Mouse (Mus musculus) neural tube, embryonic 11.5 days (tissue): ENCODE results near the gene Adgrl2. TPM values are rescaled to one million over a fixed set of nuclear protein-coding genes. Genes with fewer than 3 reads are reported as not detected.

Experiments used
- ATAC-seq: fragments of 200-750 bp; cut with Nextera tagmentation; 2 replicates; pipeline ENCODE4 v1.8.0; 2017; ENCODE audit warnings: moderate number of reproducible peaks, mild to moderate bottlenecking, moderate TSS enrichment, moderate library complexity; ENCODE audit not compliant: insufficient read depth, low FRiP score, low TSS enrichment
- DNase-seq: peaks from one replicate; pipeline ENCODE4 v3.0.0-alpha.2; 2015; ENCODE audit warnings: low spot score
- H3K27ac ChIP-seq: fragments of 300-500 bp; sonication (generic); 2 replicates; pipeline ENCODE4 v1.5.1; 2014; ENCODE audit warnings: low read depth, mild to moderate bottlenecking, low read length
- H3K27me3 ChIP-seq: fragments of 300-500 bp; sonication (generic); 2 replicates; pipeline ENCODE4 v1.6.1; 2014; ENCODE audit warnings: mild to moderate bottlenecking, low read length, mixed read lengths; ENCODE audit not compliant: control insufficient read depth, insufficient read depth
- H3K36me3 ChIP-seq: fragments of 300-500 bp; sonication (generic); 2 replicates; pipeline ENCODE4 v1.6.1; 2014; ENCODE audit warnings: mild to moderate bottlenecking, low read length, moderate library complexity, mixed read lengths; ENCODE audit not compliant: control insufficient read depth, insufficient read depth
- H3K4me1 ChIP-seq: fragments of 300-500 bp; sonication (generic); 2 replicates; pipeline ENCODE4 v1.6.1; 2014; ENCODE audit warnings: low read length, mixed read lengths; ENCODE audit not compliant: control insufficient read depth, insufficient read depth
- H3K4me2 ChIP-seq: fragments of 300-500 bp; sonication (generic); 2 replicates; pipeline ENCODE4 v1.6.1; 2014; ENCODE audit warnings: low read depth, mild to moderate bottlenecking, moderate library complexity
- H3K4me3 ChIP-seq: fragments of 300-500 bp; sonication (generic); 2 replicates; pipeline ENCODE4 v1.5.1; 2014; ENCODE audit warnings: low read depth, low read length
- H3K9ac ChIP-seq: fragments of 300-500 bp; sonication (generic); 2 replicates; pipeline ENCODE4 v1.6.1; 2014; ENCODE audit warnings: mild to moderate bottlenecking, low read length
- H3K9me3 ChIP-seq: fragments of 300-500 bp; sonication (generic); 2 replicates; pipeline ENCODE4 v1.6.1; 2016; ENCODE audit warnings: low read length; ENCODE audit not compliant: control insufficient read depth
- WGBS: fragments of 180-500 bp; shearing (Covaris S2); extraction: QIAGEN DNeasy Blood & Tissue Kit; methylation state at CpG from one replicate; pipeline ENCODE4 v1.1.7; 2014; 5-methylcytosine and 5-hydroxymethylcytosine counted together
- polyA plus RNA-seq: library from polyadenylated mRNA; unstranded; fragments of >200 nt; fragmentation: Nextera tagmentation; extraction: Ambion mirVana; gene quantifications from 2 replicates; pipeline ENCODE4 v1.2.1, GENCODE M21; 2014

Adgrl2 gene
- polyA plus RNA-seq, 1 experiment from 2014 or later, result 85.0 TPM

DNA sequence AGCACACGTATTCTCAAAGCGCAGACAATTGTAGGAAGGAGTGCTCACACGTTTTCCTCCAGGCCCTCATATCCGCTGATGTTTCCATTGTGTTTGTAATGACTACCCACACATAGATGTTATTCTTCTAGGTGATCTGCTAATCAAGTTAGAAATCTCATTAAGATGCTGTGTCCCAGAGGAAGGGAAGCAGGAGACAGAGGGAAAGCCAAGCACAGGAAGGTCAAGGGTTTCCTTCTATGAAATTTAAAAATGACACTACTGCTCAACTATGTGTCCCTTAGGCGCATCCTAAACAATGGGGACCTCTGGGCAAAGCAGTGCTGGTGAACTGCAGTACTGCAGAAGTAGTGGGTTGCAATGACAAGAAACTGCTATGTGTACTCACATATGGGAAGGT lies 102.5 kb downstream of the Adgrl2 start:
- ATAC-seq, result no peak
- Histone ChIP-seq H3K9ac (no peak overlapping the region), H3K4me3 (no peak overlapping the region), H3K27ac (no peak overlapping the region), H3K4me1 (no peaks in the 10 kb centered on the region), H3K4me2 (no peak overlapping the region), H3K9me3 (no peaks in the 10 kb centered on the region), H3K36me3 (no peaks in the 10 kb centered on the region), H3K27me3 (no peaks in the 10 kb centered on the region)
- no peak for DNase-seq
- 88% methylated on average over 5 of the region's 5 CpGs for WGBS

DNA sequence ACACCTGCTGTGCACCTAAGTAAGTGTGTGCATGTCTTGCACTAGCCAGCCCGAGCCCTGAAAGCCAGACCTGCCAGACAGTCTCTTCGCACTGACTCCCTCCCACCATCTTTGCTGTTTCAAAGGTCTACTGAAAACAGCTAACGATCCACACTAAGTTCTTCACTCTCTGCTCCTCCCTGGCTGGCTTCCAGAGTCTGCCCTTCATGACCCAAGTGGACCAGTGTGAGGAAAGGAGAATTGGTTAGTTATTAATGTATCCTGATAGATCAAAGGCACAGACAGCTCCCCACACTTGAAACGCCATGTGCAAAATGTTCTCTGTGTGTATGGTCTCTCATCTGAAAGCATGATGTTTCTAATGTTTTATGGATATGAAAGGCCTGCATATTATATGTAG lies 103.4 kb downstream of the Adgrl2 start:
- DNase-seq (no peak), ATAC-seq (no peak)
- no peak overlapping the region for H3K27ac ChIP-seq
- H3K9me3 ChIP-seq, result no peaks in the 10 kb centered on the region
- H3K27me3 ChIP-seq, result no peaks in the 10 kb centered on the region
- H3K4me3 ChIP-seq, result no peak overlapping the region
- no peak overlapping the region for H3K9ac ChIP-seq
- no peaks in the 10 kb centered on the region for H3K36me3 ChIP-seq
- WGBS, result 83% methylated on average over 4 of the region's 4 CpGs
- no peaks in the 10 kb centered on the region for H3K4me1 ChIP-seq
- H3K4me2 ChIP-seq, result no peak overlapping the region

DNA sequence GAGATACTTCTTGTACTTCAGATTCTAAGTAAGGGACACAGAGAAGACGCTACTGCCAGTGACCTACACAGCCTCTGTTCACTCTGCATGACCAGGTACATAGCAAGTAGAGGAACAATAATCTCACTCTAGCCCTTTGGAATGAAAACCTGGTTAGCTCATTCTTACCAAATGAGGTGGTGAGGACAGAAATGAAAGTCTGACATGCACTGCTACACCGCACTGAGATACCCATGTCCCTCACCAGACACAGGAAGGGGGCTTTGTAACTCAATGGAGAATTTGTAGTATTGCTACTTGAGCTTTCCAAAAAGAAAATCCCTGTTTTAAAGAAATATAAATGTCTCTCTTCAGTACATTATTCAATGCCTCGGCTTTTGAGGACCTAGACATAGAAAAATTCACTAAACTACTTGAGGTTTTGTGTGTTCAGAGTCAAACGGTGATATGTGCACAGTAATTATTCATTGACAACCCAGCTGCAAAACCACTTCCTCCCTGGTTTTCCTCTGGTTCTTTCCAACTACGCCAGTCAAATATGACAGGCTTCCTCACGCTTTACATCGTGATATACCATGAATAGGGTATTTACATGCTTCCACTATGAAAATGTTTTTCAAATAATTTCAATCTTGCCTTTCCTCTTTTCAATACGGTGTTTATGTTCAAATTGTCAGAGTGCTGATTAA lies 104.2 kb downstream of the Adgrl2 start:
- WGBS, result 89% methylated on average over 8 of the region's 8 CpGs
- Histone ChIP-seq H3K27me3 (no peaks in the 10 kb centered on the region), H3K4me1 (no peaks in the 10 kb centered on the region), H3K27ac (no peak overlapping the region), H3K4me3 (no peak overlapping the region), H3K9ac (no peak overlapping the region), H3K9me3 (no peaks in the 10 kb centered on the region), H3K36me3 (no peaks in the 10 kb centered on the region), H3K4me2 (no peak overlapping the region)
- ATAC-seq, result no peak
- no peak for DNase-seq

DNA sequence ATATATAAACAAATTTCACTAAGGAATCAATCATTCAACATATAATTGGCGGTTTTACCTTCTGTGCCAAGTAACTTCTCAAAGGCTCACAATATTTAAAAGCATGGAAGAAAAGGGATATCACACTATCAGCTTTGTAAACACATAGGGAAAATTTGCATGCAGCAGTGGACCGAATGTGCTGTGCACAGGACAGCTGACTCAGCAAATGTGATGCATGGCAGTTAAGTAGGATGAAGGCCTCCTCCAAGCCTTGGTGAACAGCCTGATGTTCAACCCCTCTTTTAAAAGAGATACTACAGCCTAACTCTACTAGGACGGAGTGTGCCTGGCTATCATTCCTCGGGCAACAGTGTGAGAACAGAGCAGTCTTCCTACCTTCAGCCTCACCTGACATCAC lies 105.2 kb downstream of the Adgrl2 start:
- DNase-seq (no peak), ATAC-seq (no peak)
- Histone ChIP-seq H3K4me1 (no peaks in the 10 kb centered on the region), H3K36me3 (no peaks in the 10 kb centered on the region), H3K4me3 (no peak overlapping the region), H3K4me2 (no peak overlapping the region), H3K9ac (no peak overlapping the region), H3K9me3 (no peaks in the 10 kb centered on the region), H3K27ac (no peak overlapping the region), H3K27me3 (no peaks in the 10 kb centered on the region)
- 91% methylated on average over 4 of the region's 4 CpGs for WGBS

DNA sequence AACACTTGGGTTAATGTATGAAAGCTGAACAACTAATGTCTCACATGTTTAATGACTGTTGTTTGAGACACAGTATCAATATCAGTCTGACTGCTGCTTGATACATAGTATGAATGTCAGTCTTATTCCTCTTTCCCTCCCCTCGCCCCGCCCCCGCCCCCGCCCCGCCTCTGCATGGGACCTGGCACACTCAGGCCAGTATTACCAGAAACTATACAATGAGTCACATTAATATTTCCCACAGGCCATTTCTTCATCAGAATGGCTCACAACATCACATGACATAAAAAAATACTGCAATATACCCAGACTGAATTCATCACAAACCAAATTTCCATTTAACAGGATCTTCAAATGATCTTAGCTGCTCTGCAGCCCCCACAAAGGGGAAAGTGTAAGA lies 108.9 kb downstream of the Adgrl2 start:
- H3K36me3 ChIP-seq, result no peaks in the 10 kb centered on the region
- no peaks in the 10 kb centered on the region for H3K27me3 ChIP-seq
- H3K9ac ChIP-seq, result no peak overlapping the region
- no peak overlapping the region for H3K4me2 ChIP-seq
- H3K4me1 ChIP-seq, result no peaks in the 10 kb centered on the region
- H3K9me3 ChIP-seq, result no peaks in the 10 kb centered on the region
- H3K27ac ChIP-seq, result no peak overlapping the region
- WGBS, result 88% methylated on average over 5 of the region's 5 CpGs
- DNase-seq (no peak), ATAC-seq (no peak)
- H3K4me3 ChIP-seq, result no peak overlapping the region

DNA sequence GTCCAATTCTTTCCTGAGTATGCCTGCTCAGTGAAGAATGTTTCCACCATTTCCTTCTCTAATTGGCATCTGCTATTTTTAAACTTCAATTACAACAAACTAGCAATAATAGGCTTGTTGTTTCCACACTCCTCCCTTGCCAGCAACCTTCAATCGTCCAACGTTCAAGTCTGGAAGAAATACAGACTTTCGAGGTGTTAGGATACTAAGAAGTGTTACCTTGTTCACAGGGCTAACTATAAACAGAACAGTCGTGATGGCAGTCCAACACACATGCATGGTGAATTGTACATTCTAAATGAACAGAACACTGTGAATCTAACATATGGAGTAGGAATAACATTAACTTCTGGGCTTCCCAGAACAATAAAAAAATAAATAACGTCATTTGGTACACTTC lies 117.8 kb downstream of the Adgrl2 start:
- WGBS, result 85% methylated on average over 5 of the region's 5 CpGs
- Histone ChIP-seq H3K9me3 (no peaks in the 10 kb centered on the region), H3K27ac (no peak overlapping the region), H3K4me3 (no peak overlapping the region), H3K4me2 (no peak overlapping the region), H3K27me3 (no peaks in the 10 kb centered on the region), H3K9ac (no peak overlapping the region), H3K36me3 (no peaks in the 10 kb centered on the region), H3K4me1 (no peaks in the 10 kb centered on the region)
- ATAC-seq (no peak), DNase-seq (no peak)

DNA sequence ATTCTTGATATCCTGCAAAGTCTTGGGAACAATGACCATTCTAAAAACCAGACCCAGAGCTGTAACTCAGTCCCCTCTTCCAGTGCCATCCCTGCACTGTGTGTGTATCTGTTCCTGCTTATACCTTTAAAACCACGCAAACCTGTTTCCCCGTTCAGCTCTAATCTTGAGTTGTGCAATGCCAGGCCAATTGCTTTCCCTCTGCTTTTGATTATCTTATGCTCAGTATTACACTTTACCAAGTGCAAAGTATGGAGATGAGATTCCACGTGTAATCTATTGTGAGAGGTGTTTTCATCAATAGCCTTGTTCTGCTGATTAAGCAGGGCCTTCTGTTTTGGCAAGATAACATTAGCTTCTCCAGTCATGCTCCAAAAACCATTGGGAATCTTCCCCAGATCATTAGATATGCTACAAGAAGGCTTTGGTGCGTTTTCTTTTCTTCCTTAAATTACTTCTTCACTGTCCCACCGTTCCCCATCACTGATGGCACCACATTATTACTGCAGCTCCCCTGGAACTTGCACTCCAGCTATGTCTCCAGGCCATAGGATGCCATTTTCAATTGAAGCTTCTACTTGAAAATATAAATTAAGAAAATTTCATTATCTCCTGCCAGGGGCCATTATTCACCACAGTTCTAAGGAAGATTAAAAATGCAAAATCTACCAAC lies 118.4 kb downstream of the Adgrl2 start:
- Histone ChIP-seq H3K27ac (no peak overlapping the region), H3K4me1 (no peaks in the 10 kb centered on the region), H3K27me3 (no peaks in the 10 kb centered on the region), H3K4me3 (no peak overlapping the region), H3K9ac (no peak overlapping the region), H3K9me3 (no peaks in the 10 kb centered on the region), H3K4me2 (no peak overlapping the region), H3K36me3 (no peaks in the 10 kb centered on the region)
- ATAC-seq, result no peak
- 84% methylated on average over 5 of the region's 5 CpGs for WGBS
- no peak for DNase-seq

DNA sequence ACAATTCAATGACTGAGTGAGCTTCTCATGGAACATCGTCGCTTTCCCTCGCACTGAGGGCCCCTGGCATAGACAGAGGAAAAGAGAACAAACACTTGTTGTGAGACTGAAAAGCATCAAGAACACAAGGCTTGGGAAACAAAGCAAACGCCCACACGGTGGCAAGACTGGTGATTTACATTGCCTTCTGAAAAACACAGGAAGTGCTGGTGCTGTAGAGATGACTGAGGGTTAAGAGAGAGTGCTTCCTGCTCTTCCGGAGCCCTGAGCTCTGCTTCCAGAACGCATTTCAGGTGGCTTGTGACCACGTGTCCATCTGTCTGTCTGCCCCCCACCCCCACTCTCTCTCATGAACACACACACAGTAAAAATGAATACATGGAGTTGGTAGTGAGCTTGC lies 122.7 kb downstream of the Adgrl2 start:
- no peak for ATAC-seq
- no peaks in the 10 kb centered on the region for H3K27me3 ChIP-seq
- H3K9me3 ChIP-seq, result no peaks in the 10 kb centered on the region
- DNase-seq, result no peak
- H3K27ac ChIP-seq, result no peak overlapping the region
- 40% methylated on average over 8 of the region's 8 CpGs for WGBS
- no peak overlapping the region for H3K4me3 ChIP-seq
- no peak overlapping the region for H3K4me2 ChIP-seq
- no peak overlapping the region for H3K9ac ChIP-seq
- no peaks in the 10 kb centered on the region for H3K4me1 ChIP-seq
- H3K36me3 ChIP-seq, result no peaks in the 10 kb centered on the region

DNA sequence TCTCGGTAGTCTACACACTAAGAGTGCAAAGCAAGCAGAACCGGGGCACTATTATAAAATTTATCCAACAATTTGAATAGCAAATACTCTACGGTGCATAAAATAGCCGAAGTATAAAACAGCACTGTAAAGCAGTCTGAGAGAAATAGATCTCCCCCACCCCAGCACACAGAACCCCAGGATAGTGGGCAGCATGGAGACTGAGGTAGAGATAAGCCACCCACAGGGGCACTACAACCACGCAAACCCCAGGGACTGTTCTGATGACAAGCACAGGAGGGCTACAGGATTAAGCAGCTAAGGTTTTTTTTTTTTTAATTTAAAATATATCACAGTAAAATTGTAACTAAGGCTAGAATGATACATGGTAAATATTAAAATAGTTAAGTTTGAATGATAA lies 123.7 kb downstream of the Adgrl2 start:
- DNase-seq (no peak), ATAC-seq (no peak)
- no peaks in the 10 kb centered on the region for H3K9me3 ChIP-seq
- no peaks in the 10 kb centered on the region for H3K27me3 ChIP-seq
- H3K9ac ChIP-seq, result no peak overlapping the region
- H3K4me1 ChIP-seq, result no peaks in the 10 kb centered on the region
- H3K4me2 ChIP-seq, result no peak overlapping the region
- H3K27ac ChIP-seq, result no peak overlapping the region
- no peak overlapping the region for H3K4me3 ChIP-seq
- no peaks in the 10 kb centered on the region for H3K36me3 ChIP-seq
- WGBS, result 93% methylated on average over 5 of the region's 5 CpGs
